Mouse (Mus musculus) lung, embryonic 15.5 days (tissue): ENCODE results near the gene Myog. TPM values are rescaled to one million over a fixed set of nuclear protein-coding genes. Genes with fewer than 3 reads are reported as not detected.

Experiments used
- ATAC-seq: fragments of 200-750 bp; cut with Nextera tagmentation; 2 replicates; pipeline ENCODE4 v1.8.0; 2017; ENCODE audit warnings: moderate number of reproducible peaks, borderline replicate concordance; ENCODE audit not compliant: low FRiP score, low TSS enrichment; ENCODE audit errors: extremely low read depth
- H3K27ac ChIP-seq: fragments of 300-500 bp; sonication (generic); 2 replicates; pipeline ENCODE4 v1.5.1; 2015; ENCODE audit warnings: moderate library complexity, mild to moderate bottlenecking, inconsistent platforms
- H3K27me3 ChIP-seq: fragments of 300-500 bp; sonication (generic); 2 replicates; pipeline ENCODE4 v1.6.1; 2015; ENCODE audit warnings: inconsistent platforms
- H3K36me3 ChIP-seq: fragments of 300-500 bp; sonication (generic); 2 replicates; pipeline ENCODE4 v1.6.1; 2015; ENCODE audit warnings: inconsistent platforms
- H3K4me1 ChIP-seq: fragments of 300-500 bp; sonication (generic); 2 replicates; pipeline ENCODE4 v1.6.1; 2015; ENCODE audit warnings: inconsistent platforms
- H3K4me2 ChIP-seq: fragments of 300-500 bp; sonication (generic); 2 replicates; pipeline ENCODE4 v1.6.1; 2015; ENCODE audit warnings: inconsistent platforms, mild to moderate bottlenecking, moderate library complexity
- H3K4me3 ChIP-seq: fragments of 300-500 bp; sonication (generic); 2 replicates; pipeline ENCODE4 v1.5.1; 2015; ENCODE audit warnings: mild to moderate bottlenecking, inconsistent platforms
- H3K9ac ChIP-seq: fragments of 300-500 bp; sonication (generic); 2 replicates; pipeline ENCODE4 v1.6.1; 2015; ENCODE audit warnings: inconsistent platforms
- H3K9me3 ChIP-seq: fragments of 300-500 bp; sonication (generic); 2 replicates; pipeline ENCODE4 v1.6.1; 2016; ENCODE audit warnings: inconsistent platforms
- WGBS: fragments of 180-500 bp; shearing (Covaris S2); methylation state at CpG from one replicate; pipeline ENCODE4 v1.1.7; 2015; 5-methylcytosine and 5-hydroxymethylcytosine counted together
- polyA plus RNA-seq: library from polyadenylated mRNA; unstranded; fragments of >200 nt; fragmentation: Nextera tagmentation; extraction: Ambion mirVana; gene quantifications from 2 replicates; pipeline ENCODE4 v1.2.1, GENCODE M21; 2015

The Myog gene
- polyA plus RNA-seq, 1 experiment from 2014 or later: 0.41 TPM

- H3K4me1 ChIP-seq: no peaks in the 10 kb centered on the region
- H3K9me3 ChIP-seq: no peaks in the 10 kb centered on the region
- H3K9ac ChIP-seq: no peak overlapping the region
- ATAC-seq: no peak
- 74% methylated on average over 7 of the region's 7 CpGs for WGBS
- no peak overlapping the region for H3K4me3 ChIP-seq
- H3K27me3 ChIP-seq: no peaks in the 10 kb centered on the region
- no peak overlapping the region for H3K27ac ChIP-seq
- H3K4me2 ChIP-seq: no peak overlapping the region
- no peaks in the 10 kb centered on the region for H3K36me3 ChIP-seq
Observed at GRCm38 (mm10) chr1:134270026-134270425, 19.8 kb upstream of the Myog start.

GRCm38 (mm10) chr1:134272754-134273250 is 17.0 kb upstream of the Myog start:
- Histone ChIP-seq H3K27me3 (no peaks in the 10 kb centered on the region), H3K27ac (no peak overlapping the region), H3K36me3 (no peaks in the 10 kb centered on the region), H3K9me3 (no peaks in the 10 kb centered on the region), H3K4me1 (0 out of 2 replicates have a peak, but pooled peaks cover 6% of the 10 kb centered on the region), H3K4me2 (no peak overlapping the region), H3K9ac (no peak overlapping the region), H3K4me3 (no peak overlapping the region)
- 66% methylated on average over 5 of the region's 5 CpGs for WGBS
- ATAC-seq: no peak

GRCm38 (mm10) chr1:134273493-134274395 is 16.0 kb upstream of the Myog start:
- Histone ChIP-seq H3K4me1 (0 out of 2 replicates have a peak, but pooled peaks cover 6% of the 10 kb centered on the region), H3K9me3 (no peaks in the 10 kb centered on the region), H3K27me3 (no peaks in the 10 kb centered on the region), H3K9ac (no peak overlapping the region), H3K27ac (no peak overlapping the region), H3K36me3 (no peaks in the 10 kb centered on the region), H3K4me2 (no peak overlapping the region), H3K4me3 (no peak overlapping the region)
- 34% methylated on average over 9 of the region's 9 CpGs for WGBS
- ATAC-seq: no peak

GRCm38 (mm10) chr1:134274483-134274920 is 15.3 kb upstream of the Myog start:
- H3K27me3 ChIP-seq: no peaks in the 10 kb centered on the region
- no peak overlapping the region for H3K4me2 ChIP-seq
- H3K27ac ChIP-seq: no peak overlapping the region
- 0 out of 2 replicates have a peak, but pooled peaks cover 6% of the 10 kb centered on the region for H3K4me1 ChIP-seq
- H3K9ac ChIP-seq: no peak overlapping the region
- WGBS: 76% methylated on average over 7 of the region's 7 CpGs
- no peaks in the 10 kb centered on the region for H3K36me3 ChIP-seq
- no peaks in the 10 kb centered on the region for H3K9me3 ChIP-seq
- H3K4me3 ChIP-seq: no peak overlapping the region
- ATAC-seq: no peak

- ATAC-seq: no peak
- Histone ChIP-seq H3K4me1 (0 out of 2 replicates have a peak, but pooled peaks cover 6% of the 10 kb centered on the region), H3K4me2 (no peak overlapping the region), H3K9me3 (no peaks in the 10 kb centered on the region), H3K27me3 (no peaks in the 10 kb centered on the region), H3K9ac (no peak overlapping the region), H3K36me3 (no peaks in the 10 kb centered on the region), H3K27ac (no peak overlapping the region), H3K4me3 (no peak overlapping the region)
- WGBS: 53% methylated on average over 13 of the region's 13 CpGs
Observed at GRCm38 (mm10) chr1:134275616-134276464, 13.9 kb upstream of the Myog start.

GRCm38 (mm10) chr1:134276823-134277222 is 13.0 kb upstream of the Myog start:
- H3K4me1 ChIP-seq: 0 out of 2 replicates have a peak, but pooled peaks cover 6% of the 10 kb centered on the region
- H3K4me3 ChIP-seq: no peak overlapping the region
- no peak overlapping the region for H3K27ac ChIP-seq
- WGBS: 60% methylated on average over 7 of the region's 7 CpGs
- H3K36me3 ChIP-seq: no peaks in the 10 kb centered on the region
- H3K9ac ChIP-seq: no peak overlapping the region
- no peaks in the 10 kb centered on the region for H3K27me3 ChIP-seq
- H3K9me3 ChIP-seq: no peaks in the 10 kb centered on the region
- no peak overlapping the region for H3K4me2 ChIP-seq
- ATAC-seq: no peak

- Histone ChIP-seq H3K9ac (no peak overlapping the region), H3K4me2 (no peak overlapping the region), H3K4me1 (0 out of 2 replicates have a peak, but pooled peaks cover 6% of the 10 kb centered on the region), H3K36me3 (no peaks in the 10 kb centered on the region), H3K27me3 (no peaks in the 10 kb centered on the region), H3K4me3 (no peak overlapping the region), H3K9me3 (no peaks in the 10 kb centered on the region), H3K27ac (no peak overlapping the region)
- WGBS: 79% methylated on average over 5 of the region's 5 CpGs
- ATAC-seq: no peak
Observed at GRCm38 (mm10) chr1:134280174-134280573, 9.6 kb upstream of the Myog start.

- WGBS: 73% methylated on average over 4 of the region's 4 CpGs
- H3K4me3 ChIP-seq: no peak overlapping the region
- H3K27me3 ChIP-seq: no peaks in the 10 kb centered on the region
- no peaks in the 10 kb centered on the region for H3K9me3 ChIP-seq
- H3K27ac ChIP-seq: no peak overlapping the region
- H3K9ac ChIP-seq: no peak overlapping the region
- H3K36me3 ChIP-seq: no peaks in the 10 kb centered on the region
- H3K4me1 ChIP-seq: no peaks in the 10 kb centered on the region
- no peak overlapping the region for H3K4me2 ChIP-seq
- no peak for ATAC-seq
Observed at GRCm38 (mm10) chr1:134281563-134281962, 8.2 kb upstream of the Myog start.

- no peaks in the 10 kb centered on the region for H3K4me1 ChIP-seq
- H3K27me3 ChIP-seq: no peaks in the 10 kb centered on the region
- WGBS: 50% methylated on average over 3 of the region's 3 CpGs
- ATAC-seq: no peak
- no peak overlapping the region for H3K27ac ChIP-seq
- no peaks in the 10 kb centered on the region for H3K9me3 ChIP-seq
- H3K4me3 ChIP-seq: no peak overlapping the region
- no peak overlapping the region for H3K9ac ChIP-seq
- no peak overlapping the region for H3K4me2 ChIP-seq
- H3K36me3 ChIP-seq: no peaks in the 10 kb centered on the region
Observed at GRCm38 (mm10) chr1:134282342-134282741, 7.4 kb upstream of the Myog start.

GRCm38 (mm10) chr1:134283108-134283507 is 6.7 kb upstream of the Myog start:
- H3K9ac ChIP-seq: no peak overlapping the region
- no peak for ATAC-seq
- no peaks in the 10 kb centered on the region for H3K36me3 ChIP-seq

GRCm38 (mm10) chr1:134285458-134286120 is 4.2 kb upstream of the Myog start:
- Histone ChIP-seq H3K9ac (no peak overlapping the region), H3K4me1 (no peaks in the 10 kb centered on the region), H3K27me3 (no peaks in the 10 kb centered on the region), H3K9me3 (no peaks in the 10 kb centered on the region), H3K27ac (no peak overlapping the region), H3K4me2 (no peak overlapping the region), H3K36me3 (no peaks in the 10 kb centered on the region), H3K4me3 (no peak overlapping the region)
- 44% methylated on average over 10 of the region's 10 CpGs for WGBS
- no peak for ATAC-seq

More at GRCm38 (mm10) chr1:134283108-134283507, 6.7 kb upstream of the Myog start:
- Histone ChIP-seq H3K4me3 (no peak overlapping the region), H3K4me2 (no peak overlapping the region), H3K27me3 (no peaks in the 10 kb centered on the region), H3K27ac (no peak overlapping the region), H3K9me3 (no peaks in the 10 kb centered on the region), H3K4me1 (no peaks in the 10 kb centered on the region)
- 39% methylated on average over 1 of the region's 1 CpGs for WGBS
